Mouse (Mus musculus) forebrain, embryonic 10.5 days (tissue): ENCODE measurements around the gene Tmem135. TPM values are rescaled to one million over a fixed set of nuclear protein-coding genes. Genes with fewer than 3 reads are reported as not detected.

ENCODE experiments used
- DNase-seq: peaks from one replicate; pipeline ENCODE4 v3.0.0-alpha.2; 2017; ENCODE audit warnings: low spot score; ENCODE audit errors: extremely low spot score
- H3K27ac ChIP-seq: fragments of 300-500 bp; sonication (generic); 2 replicates; pipeline ENCODE4 v1.5.1; 2016; ENCODE audit warnings: mild to moderate bottlenecking
- H3K27me3 ChIP-seq: fragments of 300-500 bp; sonication (generic); 2 replicates; pipeline ENCODE4 v1.6.1; 2016; ENCODE audit warnings: mild to moderate bottlenecking; ENCODE audit not compliant: poor library complexity, severe bottlenecking
- H3K36me3 ChIP-seq: fragments of 300-500 bp; sonication (generic); replicated peaks from 2 replicates; pipeline ENCODE4 v1.6.1; 2016; ENCODE audit warnings: mild to moderate bottlenecking, moderate library complexity
- H3K4me1 ChIP-seq: fragments of 300-500 bp; sonication (generic); 2 replicates; pipeline ENCODE4 v1.6.1; 2016
- H3K4me3 ChIP-seq: fragments of 300-500 bp; sonication (generic); 2 replicates; pipeline ENCODE4 v1.5.1; 2016; ENCODE audit warnings: mild to moderate bottlenecking, moderate library complexity
- H3K9me3 ChIP-seq: fragments of 300-500 bp; sonication (generic); 2 replicates; pipeline ENCODE4 v1.6.1; 2016; ENCODE audit warnings: mild to moderate bottlenecking, moderate library complexity
- WGBS: fragments of 180-500 bp; shearing (Covaris S2); methylation state at CpG from one replicate; pipeline ENCODE4 v1.1.7; 2016; 5-methylcytosine and 5-hydroxymethylcytosine counted together
- polyA plus RNA-seq: library from polyadenylated mRNA; unstranded; fragments of >200 nt; fragmentation: Nextera tagmentation; extraction: Ambion mirVana; gene quantifications from 2 replicates; pipeline ENCODE4 v1.2.1, GENCODE M21; 2016

Tmem135 gene
- polyA plus RNA-seq, 1 experiment from 2014 or later = 16.5 TPM

GRCm38 (mm10) chr7:89365135-89365880 lies 38.7 kb downstream of the Tmem135 start:
- Histone ChIP-seq H3K36me3 (no peaks in the 10 kb centered on the region), H3K4me1 (peaks cover 11% of the 10 kb centered on the region), H3K27ac (no peak overlapping the region), H3K9me3 (no peaks in the 10 kb centered on the region), H3K27me3 (no peaks in the 10 kb centered on the region), H3K4me3 (no peak overlapping the region)
- DNase-seq = no peak
- 91% methylated on average over 10 of the region's 10 CpGs for whole genome bisulfite sequencing

- 88% methylated on average over 5 of the region's 5 CpGs for WGBS
- H3K4me3 ChIP-seq = no peak overlapping the region
- no peaks in the 10 kb centered on the region for H3K27me3 ChIP-seq
- no peaks in the 10 kb centered on the region for H3K9me3 ChIP-seq
- DNase-seq = no peak
- H3K4me1 ChIP-seq = peaks cover 11% of the 10 kb centered on the region
- H3K27ac ChIP-seq = no peak overlapping the region
- no peaks in the 10 kb centered on the region for H3K36me3 ChIP-seq
Measured at GRCm38 (mm10) chr7:89363975-89364374, 40.0 kb downstream of the Tmem135 start.

GRCm38 (mm10) chr7:89356307-89356706 lies 47.7 kb downstream of the Tmem135 start:
- DNase-seq = no peak
- Histone ChIP-seq H3K36me3 (no peaks in the 10 kb centered on the region), H3K27me3 (no peaks in the 10 kb centered on the region), H3K9me3 (no peaks in the 10 kb centered on the region), H3K4me3 (no peak overlapping the region), H3K4me1 (peaks cover 14% of the 10 kb centered on the region), H3K27ac (no peak overlapping the region)
- 66% methylated on average over 4 of the region's 4 CpGs for WGBS

GRCm38 (mm10) chr7:89355519-89356255 lies 48.3 kb downstream of the Tmem135 start:
- Histone ChIP-seq H3K27me3 (no peaks in the 10 kb centered on the region), H3K4me1 (peaks cover 14% of the 10 kb centered on the region), H3K9me3 (no peaks in the 10 kb centered on the region), H3K36me3 (no peaks in the 10 kb centered on the region), H3K27ac (no peak overlapping the region), H3K4me3 (no peak overlapping the region)
- WGBS = 84% methylated on average over 8 of the region's 8 CpGs
- no peak for DNase-seq

- Histone ChIP-seq H3K27me3 (no peaks in the 10 kb centered on the region), H3K36me3 (no peaks in the 10 kb centered on the region)
- no peak for DNase-seq
Measured at GRCm38 (mm10) chr7:89342021-89342420, 62.0 kb downstream of the Tmem135 start.

GRCm38 (mm10) chr7:89339808-89340207 lies 64.2 kb downstream of the Tmem135 start:
- Histone ChIP-seq H3K9me3 (no peaks in the 10 kb centered on the region), H3K4me1 (peaks cover 39% of the 10 kb centered on the region), H3K27ac (no peak overlapping the region), H3K4me3 (no peak overlapping the region), H3K27me3 (no peaks in the 10 kb centered on the region), H3K36me3 (no peaks in the 10 kb centered on the region)
- no peak for DNase-seq
- WGBS = 87% methylated on average over 1 of the region's 1 CpGs

More at GRCm38 (mm10) chr7:89342021-89342420, 62.0 kb downstream of the Tmem135 start:
- H3K4me3 ChIP-seq = no peak overlapping the region
- H3K4me1 ChIP-seq = peaks cover 26% of the 10 kb centered on the region
- no peak overlapping the region for H3K27ac ChIP-seq
- no peaks in the 10 kb centered on the region for H3K9me3 ChIP-seq

- DNase-seq = no peak
- peak overlapping the region; percentile 86 for H3K4me3 ChIP-seq
- peak overlapping the region; percentile 93 for H3K27ac ChIP-seq
- H3K4me1 ChIP-seq = peaks cover 39% of the 10 kb centered on the region
- no peaks in the 10 kb centered on the region for H3K9me3 ChIP-seq
- H3K36me3 ChIP-seq = no peaks in the 10 kb centered on the region
- H3K27me3 ChIP-seq = no peaks in the 10 kb centered on the region
Measured at GRCm38 (mm10) chr7:89339142-89339435, 64.9 kb downstream of the Tmem135 start.

- Histone ChIP-seq H3K36me3 (no peaks in the 10 kb centered on the region), H3K4me3 (peak overlapping the region; percentile 86), H3K4me1 (peaks cover 39% of the 10 kb centered on the region), H3K27ac (peak overlapping the region; percentile 93), H3K9me3 (no peaks in the 10 kb centered on the region), H3K27me3 (no peaks in the 10 kb centered on the region)
- DNase-seq = peak; percentile 84
- under 1% methylated on average over 57 of the region's 57 CpGs for WGBS
Measured at GRCm38 (mm10) chr7:89338350-89339141, 65.5 kb downstream of the Tmem135 start.

GRCm38 (mm10) chr7:89337711-89338349 lies 66.2 kb downstream of the Tmem135 start:
- Histone ChIP-seq H3K36me3 (no peaks in the 10 kb centered on the region), H3K9me3 (no peaks in the 10 kb centered on the region), H3K4me1 (peaks cover 39% of the 10 kb centered on the region), H3K4me3 (peak overlapping the region; percentile 86), H3K27ac (peak overlapping the region; percentile 93), H3K27me3 (no peaks in the 10 kb centered on the region)
- no peak for DNase-seq
- WGBS = 52% methylated on average over 10 of the region's 10 CpGs

GRCm38 (mm10) chr7:89336434-89336833 lies 67.6 kb downstream of the Tmem135 start:
- Histone ChIP-seq H3K4me3 (no peak overlapping the region), H3K27ac (no peak overlapping the region), H3K4me1 (peaks cover 36% of the 10 kb centered on the region), H3K36me3 (peaks cover 3% of the 10 kb centered on the region; the same call in 1 of the 2 replicates), H3K27me3 (no peaks in the 10 kb centered on the region), H3K9me3 (no peaks in the 10 kb centered on the region)
- 96% methylated on average over 1 of the region's 1 CpGs for WGBS
- DNase-seq = no peak

- no peak for DNase-seq
- Histone ChIP-seq H3K4me3 (no peak overlapping the region), H3K4me1 (peaks cover 36% of the 10 kb centered on the region), H3K27ac (no peak overlapping the region), H3K27me3 (no peaks in the 10 kb centered on the region), H3K9me3 (0 out of 2 replicates have a peak, but pooled peaks cover 2% of the 10 kb centered on the region), H3K36me3 (peaks cover 7% of the 10 kb centered on the region; the same call in 1 of the 2 replicates)
Measured at GRCm38 (mm10) chr7:89335316-89335715, 68.7 kb downstream of the Tmem135 start.

GRCm38 (mm10) chr7:89329896-89330295 lies 74.1 kb downstream of the Tmem135 start:
- Histone ChIP-seq H3K27ac (no peak overlapping the region), H3K9me3 (0 out of 2 replicates have a peak, but pooled peaks cover 2% of the 10 kb centered on the region), H3K36me3 (peaks cover 7% of the 10 kb centered on the region; the same call in 1 of the 2 replicates), H3K4me1 (no peaks in the 10 kb centered on the region), H3K4me3 (no peak overlapping the region), H3K27me3 (no peaks in the 10 kb centered on the region)
- DNase-seq = no peak
- WGBS = 91% methylated on average over 1 of the region's 1 CpGs
